Comparison of ENCODE assay signal across 9 mouse cellular contexts in genomic region chr5:123058251-123059102, GRCm38 (mm10). TPM values are rescaled to one million over a fixed set of nuclear protein-coding genes. Genes with fewer than 3 reads are reported as not detected.
DNase-seq lines count a peak whose midpoint lies in the region; ATAC-seq and TF ChIP-seq lines count a peak whose summit lies in the region.
"Had no signal": no experiment of that assay in that cellular context is flagged by ENCODE, and none has a peak within 500 bp of the region (broad histone marks: within the 10 kb centered on the region; RNA-seq: fewer than 3 reads in every experiment).

No protein-coding gene starts in this region.

- WGBS in heart, embryonic 10.5 days, result 43% methylated on average over 16 of the region's 16 CpGs
- WGBS in forebrain, postnatal 0 days, result 46% methylated on average over 16 of the region's 16 CpGs

- no peak for DNase-seq in heart, embryonic 10.5 days (ENCODE audit: low spot score)
- no peak for DNase-seq in heart, postnatal 25 days (ENCODE audit: low spot score)
- DNase-seq in forebrain, postnatal 0 days, result no peak
- DNase-seq in left cerebral cortex, adult 9 months (ENCODE audit: low spot score in 2 of 2), result no peak
- no peak for DNase-seq in urinary bladder, postnatal 25 days (ENCODE audit: low spot score)
- DNase-seq in frontal cortex, postnatal 36 days (ENCODE audit: low spot score in 2 of 2), result no peak

- peak overlapping the region; percentile 42 for H3K4me2 ChIP-seq in forebrain, postnatal 0 days (ENCODE audit: low read depth)

- no peak for ATAC-seq in forebrain, postnatal 0 days
- ATAC-seq in megakaryocyte progenitor cell, adult 5-6 weeks (replicated peaks; ENCODE audit: poor library complexity), result 0 out of 2 replicates have a peak, but pooled peaks have one; percentile 5

- H3K4me1 ChIP-seq in heart, embryonic 10.5 days, result peaks cover 16% of the 10 kb centered on the region
- H3K4me1 ChIP-seq in ES-Bruce4 (ENCODE audit: control insufficient read depth, insufficient read depth, low read length), result no peaks in the 10 kb centered on the region
- no peaks in the 10 kb centered on the region for H3K4me1 ChIP-seq in forebrain, postnatal 0 days (ENCODE audit: insufficient read depth)

- H3K27ac ChIP-seq in heart, embryonic 10.5 days, result peak overlapping the region; percentile 89
- peak overlapping the region; percentile 33; the same call in 1 of the 2 replicates for H3K27ac ChIP-seq in ES-Bruce4 (ENCODE audit: insufficient read depth, low read length)
- no peak overlapping the region for H3K27ac ChIP-seq in forebrain, postnatal 0 days (ENCODE audit: low read depth, low read length)

- H3K27me3 ChIP-seq in heart, embryonic 10.5 days (ENCODE audit: insufficient read depth, poor library complexity, severe bottlenecking), result no peaks in the 10 kb centered on the region
- H3K27me3 ChIP-seq in ES-Bruce4 (ENCODE audit: control insufficient read depth, insufficient read depth, low read length, poor library complexity, severe bottlenecking), result no peaks in the 10 kb centered on the region
- no peaks in the 10 kb centered on the region for H3K27me3 ChIP-seq in forebrain, postnatal 0 days (ENCODE audit: insufficient read depth, low read length)

- no peak for TF ChIP-seq POLR2A in ES-Bruce4 (IDR thresholded peaks at IDR 0.05; ENCODE audit: insufficient read depth, low read length)

- no peaks in the 10 kb centered on the region for H3K36me3 ChIP-seq in heart, embryonic 10.5 days
- H3K36me3 ChIP-seq in ES-Bruce4 (ENCODE audit: control insufficient read depth, insufficient read depth, low read length, poor library complexity, severe bottlenecking), result no peaks in the 10 kb centered on the region
- H3K36me3 ChIP-seq in forebrain, postnatal 0 days (ENCODE audit: insufficient read depth), result no peaks in the 10 kb centered on the region

- H3K9ac ChIP-seq in ES-Bruce4 (ENCODE audit: low read depth, poor library complexity, severe bottlenecking), result peak overlapping the region; percentile 82
- peak overlapping the region; percentile 42 for H3K9ac ChIP-seq in forebrain, postnatal 0 days

- no peak for TF ChIP-seq CTCF in ES-Bruce4 (IDR thresholded peaks at IDR 0.05; ENCODE audit: low read depth, low read length)
- TF ChIP-seq CTCF in forebrain, postnatal 0 days (IDR thresholded peaks at IDR 0.05; ENCODE audit: low read depth), result no peak

- intact Hi-C loops in heart, postnatal 25 days (cut with DNase I), result loop anchor here (10.0 kb wide), 1 partner anchor 234 kb away; the partner anchor contains the start of gene Anapc5

- peak overlapping the region; percentile 53 for H3K4me3 ChIP-seq in heart, embryonic 10.5 days
- peak overlapping the region; percentile 63 for H3K4me3 ChIP-seq in ES-Bruce4 (ENCODE audit: low read depth, low read length)
- peak overlapping the region; percentile 38 for H3K4me3 ChIP-seq in forebrain, postnatal 0 days (ENCODE audit: low read depth, low read length)

- TF ChIP-seq EP300 in ES-Bruce4 (IDR thresholded peaks at IDR 0.05; ENCODE audit: insufficient read depth, low read depth, low read length), result no peak

- H3K9me3 ChIP-seq in heart, embryonic 10.5 days, result no peaks in the 10 kb centered on the region
- no peaks in the 10 kb centered on the region for H3K9me3 ChIP-seq in ES-Bruce4 (replicated peaks; ENCODE audit: control insufficient read depth, insufficient read depth, low read length, poor library complexity, severe bottlenecking)
- H3K9me3 ChIP-seq in forebrain, postnatal 0 days (ENCODE audit: low read length), result no peaks in the 10 kb centered on the region

RNA-seq across cellular contexts. Expression of gene Tmem120b, which starts 9.7 kb away (rescaled TPM):
- 13.6 and 14.3 TPM in 2 replicates for polyA plus RNA-seq in heart, embryonic 10.5 days (2016; fragmentation: Nextera tagmentation; extraction: Ambion mirVana)
- total RNA-seq in heart, postnatal 25 days (2021), result 10 to 100 TPM in 1 of 2 experiments, 1 to 10 TPM in 1; 8.6 to 10.6 TPM
- polyA plus RNA-seq in ES-Bruce4 (2011; ENCODE audit: insufficient read depth, insufficient read length, low read depth, missing spikeins), result 8.9 and 9.1 TPM in 2 replicates
- 18.0 and 18.1 TPM in 2 replicates for total RNA-seq in forebrain, postnatal 0 days (2014; rRNA removed)
- 21.2 and 22.2 TPM in 2 replicates for polyA plus RNA-seq in forebrain, postnatal 0 days (2015; fragmentation: Nextera tagmentation; extraction: Ambion mirVana)
- 0.42 and 1.4 TPM in 2 replicates for total RNA-seq in megakaryocyte progenitor cell, adult 5-6 weeks (2015)
- total RNA-seq in megakaryocyte progenitor cell, adult 5-6 weeks (2017), result 1.4 and 1.6 TPM in 2 replicates

RNA-seq across cellular contexts. Expression of gene Morn3, which starts 11.7 kb away (rescaled TPM):
- polyA plus RNA-seq in heart, embryonic 10.5 days (2016; fragmentation: Nextera tagmentation; extraction: Ambion mirVana), result not detected in 2 replicates
- not detected for total RNA-seq in heart, postnatal 25 days (2021)
- not detected in 2 replicates for polyA plus RNA-seq in ES-Bruce4 (2011; ENCODE audit: insufficient read depth, insufficient read length, low read depth, missing spikeins)
- total RNA-seq in forebrain, postnatal 0 days (2014; rRNA removed), result 0.23 TPM in 1 of 2 replicates, not detected in the other
- 1.1 and 1.5 TPM in 2 replicates for polyA plus RNA-seq in forebrain, postnatal 0 days (2015; fragmentation: Nextera tagmentation; extraction: Ambion mirVana)
- not detected in 2 replicates for total RNA-seq in megakaryocyte progenitor cell, adult 5-6 weeks (2015)
- not detected in 2 replicates for total RNA-seq in megakaryocyte progenitor cell, adult 5-6 weeks (2017)
- total RNA-seq: neutrophil, adult 5-6 weeks had no signal

RNA-seq across cellular contexts. Expression of gene Orai1, which starts 43.6 kb away (rescaled TPM):
- polyA plus RNA-seq in heart, embryonic 10.5 days (2016; fragmentation: Nextera tagmentation; extraction: Ambion mirVana), result 13.4 and 14.4 TPM in 2 replicates
- total RNA-seq in heart, postnatal 25 days (2021), result 10 to 100 TPM; 15.1 to 16.1 TPM
- 12.7 and 13.3 TPM in 2 replicates for polyA plus RNA-seq in ES-Bruce4 (2011; ENCODE audit: insufficient read depth, insufficient read length, low read depth, missing spikeins)
- 13.8 and 19.4 TPM in 2 replicates for total RNA-seq in forebrain, postnatal 0 days (2014; rRNA removed)
- 10.7 and 14.4 TPM in 2 replicates for polyA plus RNA-seq in forebrain, postnatal 0 days (2015; fragmentation: Nextera tagmentation; extraction: Ambion mirVana)
- total RNA-seq in megakaryocyte progenitor cell, adult 5-6 weeks (2015), result 66.5 and 68.6 TPM in 2 replicates
- 13.5 and 20.8 TPM in 2 replicates for total RNA-seq in megakaryocyte progenitor cell, adult 5-6 weeks (2017)
